Mouse (Mus musculus): ENCODE results near the gene H2-Q7.
A peak's percentile ranks its signal among the peaks of the same experiment; 100 is the strongest.
"Not testable (repeated sequence)": the region's sequence is repeated elsewhere in the genome, so short reads cannot be mapped to it uniquely, and the experiment has no call there.

The H2-Q7 gene

GRCm38 (mm10) chr17:35435577-35435976 is 3.4 kb upstream of the H2-Q7 start:
- not testable (repeated sequence) for DNase-seq (ENCODE audit: low spot score in 2 of 2)

GRCm38 (mm10) chr17:35437386-35437936 is 1.5 kb upstream of the H2-Q7 start:
- DNase-seq (ENCODE audit: low spot score in 2 of 2) = not testable (repeated sequence)

GRCm38 (mm10) chr17:35438395-35438794 is 560 bp upstream of the H2-Q7 start:
- not testable (repeated sequence) for DNase-seq (ENCODE audit: low spot score in 2 of 2)

GRCm38 (mm10) chr17:35439295-35439747 is 366 bp downstream of the H2-Q7 start:
- not testable (repeated sequence) for DNase-seq (ENCODE audit: low spot score in 2 of 2)

- not testable (repeated sequence) for DNase-seq (ENCODE audit: low spot score in 2 of 2)
These were observed 1.1 kb downstream of the H2-Q7 start for GRCm38 (mm10) chr17:35439925-35440645.

- not testable (repeated sequence) for DNase-seq (ENCODE audit: low spot score in 2 of 2)
These were observed 3.4 kb downstream of the H2-Q7 start for GRCm38 (mm10) chr17:35442376-35442775.

- DNase-seq (ENCODE audit: low spot score in 2 of 2) = not testable (repeated sequence)
These were observed 5.6 kb downstream of the H2-Q7 start for GRCm38 (mm10) chr17:35444510-35444909.

GRCm38 (mm10) chr17:35458247-35458646 is 19.3 kb downstream of the H2-Q7 start:
- not testable (repeated sequence) for DNase-seq (ENCODE audit: low spot score in 2 of 2)

- not testable (repeated sequence) for DNase-seq (ENCODE audit: low spot score in 2 of 2)
These were observed 21.8 kb downstream of the H2-Q7 start for GRCm38 (mm10) chr17:35460513-35461341.

GRCm38 (mm10) chr17:35465651-35466050 is 26.7 kb downstream of the H2-Q7 start:
- DNase-seq (ENCODE audit: low spot score in 2 of 2) = not testable (repeated sequence)

- DNase-seq (ENCODE audit: low spot score in 2 of 2) = not testable (repeated sequence)
These were observed 30.0 kb downstream of the H2-Q7 start for GRCm38 (mm10) chr17:35468936-35469335.

GRCm38 (mm10) chr17:35469842-35470751 is 31.1 kb downstream of the H2-Q7 start, which contains the start of gene H2-Q10:
Gene H2-Q10, plus strand, starts transcription at chr17:35470089.
- DNase-seq (ENCODE audit: low spot score in 2 of 2) = no peak

GRCm38 (mm10) chr17:35484066-35484465 is 45.1 kb downstream of the H2-Q7 start:
- peak in 1 of 2 experiments; percentile 47 for DNase-seq (ENCODE audit: low spot score in 2 of 2)

- no peak for DNase-seq (ENCODE audit: low spot score in 2 of 2)
These were observed 46.7 kb downstream of the H2-Q7 start for GRCm38 (mm10) chr17:35485702-35486101.

- no peak for DNase-seq (ENCODE audit: low spot score in 2 of 2)
These were observed 47.8 kb downstream of the H2-Q7 start for GRCm38 (mm10) chr17:35486726-35487125.

GRCm38 (mm10) chr17:35488041-35488440 is 49.1 kb downstream of the H2-Q7 start:
- no peak for DNase-seq (ENCODE audit: low spot score in 2 of 2)

- no peak for DNase-seq (ENCODE audit: low spot score in 2 of 2)
These were observed 51.4 kb downstream of the H2-Q7 start for GRCm38 (mm10) chr17:35490320-35490719.
